Mouse (Mus musculus) kidney, postnatal 0 days (tissue): ENCODE measurements around the gene Aoc1. TPM values are rescaled to one million over a fixed set of nuclear protein-coding genes. Genes with fewer than 3 reads are reported as not detected.

Experiments used
- ATAC-seq: fragments of 200-750 bp; cut with Nextera tagmentation; replicated peaks from 2 replicates; pipeline ENCODE4 v1.8.0; 2017; ENCODE audit warnings: low read depth, moderate number of reproducible peaks, moderate TSS enrichment, moderate library complexity; ENCODE audit not compliant: low FRiP score
- DNase-seq: peaks from one replicate; pipeline ENCODE4 v3.0.0-alpha.2; 2016; ENCODE audit warnings: low spot score
- H3K27ac ChIP-seq: fragments of 300-500 bp; sonication (generic); 2 replicates; pipeline ENCODE4 v1.5.1; 2014; ENCODE audit warnings: mild to moderate bottlenecking
- H3K27me3 ChIP-seq: fragments of 300-500 bp; sonication (generic); 2 replicates; pipeline ENCODE4 v1.6.1; 2014; ENCODE audit warnings: low read length, mixed read lengths; ENCODE audit not compliant: insufficient read depth
- H3K36me3 ChIP-seq: fragments of 300-500 bp; sonication (generic); 2 replicates; pipeline ENCODE4 v1.6.1; 2014; ENCODE audit warnings: low read length, mixed read lengths; ENCODE audit not compliant: insufficient read depth
- H3K4me1 ChIP-seq: fragments of 300-500 bp; sonication (generic); replicated peaks from 2 replicates; pipeline ENCODE4 v1.6.1; 2014; ENCODE audit warnings: antibody characterized with exemption, low read length, mixed read lengths; ENCODE audit not compliant: insufficient read depth
- H3K4me2 ChIP-seq: fragments of 300-500 bp; sonication (generic); 2 replicates; pipeline ENCODE4 v1.6.1; 2014; ENCODE audit warnings: mild to moderate bottlenecking, low read length, moderate library complexity, mixed read lengths
- H3K4me3 ChIP-seq: fragments of 300-500 bp; sonication (generic); replicated peaks from 2 replicates; pipeline ENCODE4 v1.5.1; 2014; ENCODE audit warnings: low read depth, low read length
- H3K9ac ChIP-seq: fragments of 300-500 bp; sonication (generic); 2 replicates; pipeline ENCODE4 v1.6.1; 2014; ENCODE audit warnings: low read depth, low read length
- H3K9me3 ChIP-seq: fragments of 300-500 bp; sonication (generic); replicated peaks from 2 replicates; pipeline ENCODE4 v1.6.1; 2016; ENCODE audit warnings: low read length, inconsistent platforms, mixed read lengths
- CTCF ChIP-seq: IDR thresholded peaks from 2 replicates; pipeline ENCODE4 v1.5.1; 2016; ENCODE audit warnings: antibody characterized with exemption, low read depth, mild to moderate bottlenecking, moderate library complexity
- WGBS: fragments of 180-500 bp; shearing (Covaris S2); extraction: QIAGEN DNeasy Blood & Tissue Kit; methylation state at CpG from one replicate; pipeline ENCODE4 v1.1.7; 2014; 5-methylcytosine and 5-hydroxymethylcytosine counted together
- polyA plus RNA-seq: library from polyadenylated mRNA; unstranded; fragments of >200 nt; fragmentation: Nextera tagmentation; extraction: Ambion mirVana; gene quantifications from 2 replicates; pipeline ENCODE4 v1.2.1, GENCODE M21; 2015

Gene Aoc1
- polyA plus RNA-seq, 1 experiment from 2014 or later: 11.0 TPM

DNA sequence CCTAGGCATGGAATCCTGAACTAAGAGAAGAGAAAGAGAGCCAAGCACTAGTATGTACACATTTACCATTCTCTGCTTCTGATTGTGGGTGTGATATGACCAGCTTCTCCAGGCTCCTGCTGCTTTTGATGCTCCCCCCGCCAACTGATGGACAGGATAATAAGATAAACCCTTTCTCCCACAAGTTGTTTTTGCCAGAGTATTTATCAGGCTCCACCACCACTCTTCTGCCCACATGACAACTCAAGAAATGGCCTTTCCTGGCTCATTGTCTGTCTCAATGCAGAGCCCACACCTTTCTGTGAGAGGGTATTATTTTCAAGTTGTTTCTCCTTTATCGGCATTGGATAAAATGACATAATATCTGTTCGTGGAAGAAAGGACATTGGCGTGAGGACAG is 39.2 kb upstream of the Aoc1 start:
- 96% methylated on average over 4 of the region's 4 CpGs for WGBS
- peaks cover 53% of the 10 kb centered on the region for H3K36me3 ChIP-seq
- H3K4me3 ChIP-seq: no peak overlapping the region
- H3K27ac ChIP-seq: no peak overlapping the region
- H3K4me1 ChIP-seq: peaks cover 7% of the 10 kb centered on the region; the same call in 1 of the 2 replicates
- H3K9me3 ChIP-seq: no peaks in the 10 kb centered on the region
- H3K9ac ChIP-seq: no peak overlapping the region
- no peak for DNase-seq
- H3K27me3 ChIP-seq: no peaks in the 10 kb centered on the region
- ATAC-seq: no peak
- no peak overlapping the region for H3K4me2 ChIP-seq
- TF ChIP-seq CTCF: no peak

DNA sequence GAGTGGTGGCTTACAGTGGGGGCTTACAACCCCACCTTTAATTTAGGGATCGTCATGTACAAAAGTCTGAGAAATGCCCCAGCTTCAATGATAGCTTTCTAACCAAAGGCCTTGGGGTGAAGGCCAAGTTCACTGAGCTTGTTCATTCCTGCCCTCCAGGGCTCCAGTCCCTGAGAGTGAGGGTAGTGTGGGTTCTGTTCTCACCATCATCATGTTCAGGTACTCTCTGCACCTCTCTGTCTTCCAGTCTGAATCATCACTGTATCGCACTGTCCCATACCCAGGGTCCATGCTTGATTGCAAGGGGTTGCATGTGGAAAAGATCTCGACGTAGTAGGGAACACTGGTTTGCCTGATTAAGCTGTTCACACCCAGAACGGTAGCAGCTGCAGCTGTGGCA is 37.5 kb upstream of the Aoc1 start:
- no peak for DNase-seq
- 92% methylated on average over 5 of the region's 5 CpGs for WGBS
- H3K4me2 ChIP-seq: no peak overlapping the region

DNA sequence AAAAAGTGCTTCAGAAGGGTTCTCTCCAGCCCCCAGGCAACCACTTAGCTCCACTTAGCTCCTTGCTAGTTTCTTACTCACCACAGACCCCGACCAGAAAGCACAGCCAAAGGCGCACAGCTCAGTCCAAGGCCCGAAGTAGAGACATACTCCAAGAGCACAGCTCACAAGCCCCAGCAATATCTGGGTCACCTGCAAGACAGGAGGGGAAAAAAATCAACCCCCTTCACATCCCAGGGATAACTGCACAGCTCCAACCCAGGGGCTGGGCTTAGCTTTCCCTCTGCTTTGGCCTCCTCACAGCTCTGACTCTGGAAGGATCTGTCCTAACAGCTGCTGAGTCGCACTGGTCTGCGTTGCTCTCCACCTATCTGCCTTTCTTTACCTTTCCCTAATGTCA is 36.5 kb upstream of the Aoc1 start:
- Histone ChIP-seq H3K4me3 (no peak overlapping the region), H3K27ac (no peak overlapping the region), H3K9me3 (no peaks in the 10 kb centered on the region), H3K36me3 (peaks cover 53% of the 10 kb centered on the region), H3K4me1 (peaks cover 15% of the 10 kb centered on the region; the same call in 1 of the 2 replicates), H3K27me3 (no peaks in the 10 kb centered on the region), H3K9ac (no peak overlapping the region), H3K4me2 (no peak overlapping the region)
- DNase-seq (no peak), ATAC-seq (no peak)
- 95% methylated on average over 5 of the region's 5 CpGs for WGBS
- TF ChIP-seq CTCF: no peak

More for the DNA sequence above, 37.5 kb upstream of the Aoc1 start:
- Histone ChIP-seq H3K36me3 (peaks cover 53% of the 10 kb centered on the region), H3K4me3 (no peak overlapping the region), H3K27ac (no peak overlapping the region), H3K27me3 (no peaks in the 10 kb centered on the region), H3K9me3 (no peaks in the 10 kb centered on the region), H3K9ac (no peak overlapping the region), H3K4me1 (peaks cover 15% of the 10 kb centered on the region; the same call in 1 of the 2 replicates)
- no peak for ATAC-seq
- no peak for TF ChIP-seq CTCF

DNA sequence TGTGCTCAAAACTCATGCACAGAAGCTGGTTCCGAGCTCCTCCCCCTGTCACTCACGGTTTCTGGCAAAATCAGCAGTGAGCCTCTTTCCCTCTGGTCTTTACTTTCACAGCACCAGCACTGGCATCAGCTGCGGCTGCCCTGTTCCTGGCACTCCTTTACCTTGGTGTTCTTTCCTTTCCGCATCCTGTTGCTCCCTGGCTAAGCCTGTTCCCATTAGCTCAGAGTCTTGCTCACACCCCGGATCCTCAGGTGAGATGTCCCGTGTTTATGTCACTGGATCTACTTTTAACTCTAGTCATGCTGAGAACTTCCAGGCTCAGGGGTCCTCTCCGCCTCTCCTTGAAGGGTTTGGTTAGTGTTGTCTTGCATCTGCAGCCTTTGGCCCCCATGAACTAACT is 35.2 kb upstream of the Aoc1 start:
- H3K4me3 ChIP-seq: no peak overlapping the region
- no peak overlapping the region for H3K9ac ChIP-seq
- peaks cover 57% of the 10 kb centered on the region for H3K36me3 ChIP-seq
- no peak for TF ChIP-seq CTCF
- H3K4me1 ChIP-seq: peaks cover 27% of the 10 kb centered on the region
- DNase-seq: no peak
- H3K9me3 ChIP-seq: no peaks in the 10 kb centered on the region
- H3K27ac ChIP-seq: no peak overlapping the region
- 92% methylated on average over 7 of the region's 7 CpGs for WGBS
- no peak for ATAC-seq
- H3K27me3 ChIP-seq: no peaks in the 10 kb centered on the region
- H3K4me2 ChIP-seq: no peak overlapping the region

DNA sequence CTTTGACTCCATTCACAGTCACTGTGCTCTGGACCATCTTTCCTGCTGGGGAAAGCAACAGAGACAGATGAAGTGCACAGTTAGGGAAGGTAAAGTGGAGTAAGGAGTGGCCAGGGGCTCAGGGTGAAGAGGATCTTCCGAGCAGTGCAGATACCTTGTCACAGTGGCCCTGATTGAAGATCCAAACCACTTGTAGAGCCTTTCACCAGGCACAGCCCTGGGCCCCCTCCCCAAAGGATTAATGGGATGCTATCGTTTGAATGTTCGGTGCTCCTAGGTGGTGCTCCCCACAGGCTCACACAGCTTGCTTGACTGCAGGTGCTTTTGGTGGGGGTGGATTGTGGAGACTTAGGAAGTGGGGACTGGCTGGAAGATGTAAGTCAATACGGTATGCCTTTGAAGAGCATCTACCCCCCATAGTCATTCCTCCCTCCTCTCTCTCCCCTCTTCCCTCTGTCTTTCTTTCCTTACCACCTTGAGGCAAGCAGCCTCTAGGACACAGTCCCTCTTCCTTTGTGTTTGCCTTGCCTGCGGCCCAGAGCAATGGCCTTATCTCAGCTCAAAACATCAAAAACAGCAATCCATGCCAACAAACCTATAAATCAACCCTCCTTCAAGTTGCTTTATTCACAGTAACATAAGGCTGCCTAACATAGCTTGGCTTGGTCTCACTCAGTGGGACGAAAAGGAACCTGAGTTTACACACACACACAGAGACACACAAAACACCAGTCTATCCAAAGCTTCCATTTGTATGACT is 34.2 kb upstream of the Aoc1 start:
- H3K36me3 ChIP-seq: peaks cover 51% of the 10 kb centered on the region
- no peak overlapping the region for H3K9ac ChIP-seq
- DNase-seq (no peak), ATAC-seq (no peak)
- 68% methylated on average over 6 of the region's 6 CpGs for WGBS
- TF ChIP-seq CTCF: no peak
- H3K4me2 ChIP-seq: peak overlapping the region; percentile 85
- H3K4me3 ChIP-seq: no peak overlapping the region; the same call in 1 of the 2 replicates
- H3K4me1 ChIP-seq: peaks cover 28% of the 10 kb centered on the region
- no peaks in the 10 kb centered on the region for H3K9me3 ChIP-seq
- H3K27me3 ChIP-seq: no peaks in the 10 kb centered on the region
- H3K27ac ChIP-seq: no peak overlapping the region

DNA sequence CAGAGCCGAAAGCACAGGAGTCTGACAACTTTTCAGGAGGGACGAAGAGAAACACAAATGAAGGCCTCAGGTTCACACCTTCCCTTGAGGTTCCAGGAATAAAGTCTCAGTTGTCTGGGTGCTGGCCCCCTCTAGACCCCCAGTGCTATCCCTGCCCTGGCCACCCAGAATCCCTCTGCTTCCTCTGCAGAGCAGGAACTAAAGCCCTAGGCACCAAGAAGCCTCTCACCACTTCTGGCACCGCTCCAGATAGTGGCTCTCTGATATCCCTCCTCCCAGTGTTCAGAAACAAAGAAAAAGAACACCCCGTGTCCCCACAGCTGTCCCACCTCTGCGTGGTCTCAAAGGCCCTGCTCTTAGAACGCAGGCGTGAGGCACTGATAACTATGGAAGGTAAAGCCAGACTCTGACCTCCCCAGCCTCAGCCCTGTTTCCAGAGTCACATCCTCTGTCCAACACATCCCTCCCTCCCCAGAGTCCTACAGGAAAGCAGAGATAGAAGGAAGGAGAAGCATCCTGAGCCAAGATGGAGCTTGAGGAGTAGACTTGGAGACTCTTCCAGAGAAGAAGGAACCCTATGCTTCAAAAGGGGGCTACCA is 32.2 kb upstream of the Aoc1 start, which contains the start of gene Tmem176a:
Gene Tmem176a, plus strand, starts transcription at position 549 of the 599 bp plus-strand sequence.
- Histone ChIP-seq H3K36me3 (peaks cover 45% of the 10 kb centered on the region), H3K4me2 (peak within 1 kb of the TSS; percentile 85), H3K4me1 (peaks cover 28% of the 10 kb centered on the region), H3K27ac (peak within 1 kb of the TSS; percentile 92), H3K4me3 (peak within 1 kb of the TSS; percentile 47), H3K27me3 (no peaks in the 10 kb centered on the region), H3K9ac (peak within 1 kb of the TSS; percentile 61), H3K9me3 (no peaks in the 10 kb centered on the region)
- no peak for TF ChIP-seq CTCF
- 1% methylated on average over 7 of the region's 7 CpGs for WGBS
- DNase-seq: peak; percentile 69
- peak; percentile 30 for ATAC-seq
